Mouse (Mus musculus) adrenal gland, adult 8-10 months (tissue): ENCODE data around the gene Hist1h2ag. TPM values are rescaled to one million over a fixed set of nuclear protein-coding genes. Genes with fewer than 3 reads are reported as not detected.

ENCODE experiments used
- DNase-seq: peaks from one replicate; pipeline ENCODE4 v3.0.0; 2022
- microRNA-seq, 2 experiments: library from miRNA; unstranded; fragments of <30 nt; microRNA quantifications; one replicate each; pipeline ENCODE4 v1.2.0; 2022
- total RNA-seq, 4 experiments: library from RNA; stranded (reverse); gene quantifications; 2 replicates each; pipeline ENCODE4 v1.2.4; 2022

Hist1h2ag gene
- total RNA-seq, 4 experiments from 2014 or later: 8.7 to 18.8 (median 13.1) TPM

GRCm38 (mm10) chr13:22007872-22008271 is 34.9 kb downstream of the Hist1h2ag start:
- no peak for DNase-seq

GRCm38 (mm10) chr13:22007121-22007510 is 35.6 kb downstream of the Hist1h2ag start:
- no peak for DNase-seq

- no peak for DNase-seq
These were observed 36.2 kb downstream of the Hist1h2ag start for GRCm38 (mm10) chr13:22006334-22007120.

GRCm38 (mm10) chr13:22005605-22006333 is 37.0 kb downstream of the Hist1h2ag start:
- no peak for DNase-seq

GRCm38 (mm10) chr13:22001823-22002222 is 40.9 kb downstream of the Hist1h2ag start:
- DNase-seq: no peak

- no peak for DNase-seq
These were observed 41.4 kb downstream of the Hist1h2ag start for GRCm38 (mm10) chr13:22001346-22001745.

- no peak for DNase-seq
These were observed 43.6 kb downstream of the Hist1h2ag start for GRCm38 (mm10) chr13:21999147-21999546.

GRCm38 (mm10) chr13:21998412-21998811 is 44.3 kb downstream of the Hist1h2ag start:
- DNase-seq: no peak

GRCm38 (mm10) chr13:21997821-21998220 is 44.9 kb downstream of the Hist1h2ag start:
- DNase-seq: no peak

GRCm38 (mm10) chr13:21997201-21997820 is 45.4 kb downstream of the Hist1h2ag start:
- no peak for DNase-seq

GRCm38 (mm10) chr13:21996840-21997185 is 45.9 kb downstream of the Hist1h2ag start:
- DNase-seq: no peak

- no peak for DNase-seq
These were observed 46.5 kb downstream of the Hist1h2ag start for GRCm38 (mm10) chr13:21996101-21996839.

GRCm38 (mm10) chr13:21995331-21995914 is 47.3 kb downstream of the Hist1h2ag start:
- DNase-seq: no peak

GRCm38 (mm10) chr13:21994896-21995295 is 47.8 kb downstream of the Hist1h2ag start:
- DNase-seq: no peak

GRCm38 (mm10) chr13:21993957-21994738 is 48.6 kb downstream of the Hist1h2ag start:
- DNase-seq: no peak

GRCm38 (mm10) chr13:21992550-21992949 is 50.2 kb downstream of the Hist1h2ag start:
- DNase-seq: no peak

Small RNAs within 50 kb of the gene (microRNA-seq; reads per million reads assigned to microRNA genes)
- 0 reads per million in 2 experiments for gene Gm26300
- gene Gm44390: 0 reads per million in 2 experiments
- 0 to 0.17 reads per million in 2 experiments for gene Gm44486

Other genes starting within 250 kb of the Hist1h2ag start
- gene Hist1h2bq, start 232.7 kb downstream of the Hist1h2ag start, total RNA-seq: 10 to 100 TPM; 62.2 to 78.1 (median 68.0) TPM
- 10 to 100 TPM in 3 of 4 experiments, 1 to 10 TPM in 1; 6.1 to 36.2 (median 24.9) TPM for gene Hist1h2ao, start 232.5 kb downstream of the Hist1h2ag start, total RNA-seq
- 100 to 1,000 TPM; 110 to 175 (median 150) TPM for gene Hist1h4m, start 231.2 kb downstream of the Hist1h2ag start, total RNA-seq
- gene Hist1h4n, start 210.7 kb downstream of the Hist1h2ag start, total RNA-seq: 100 to 1,000 TPM in 2 of 4 experiments, 10 to 100 TPM in 2; 56.8 to 227 (median 113) TPM
- gene Hist1h2ap, start 209.4 kb downstream of the Hist1h2ag start, total RNA-seq: 10 to 100 TPM; 19.8 to 45.6 (median 32.3) TPM
- gene Hist1h2br, start 209.2 kb downstream of the Hist1h2ag start, total RNA-seq: 10 to 100 TPM; 63.3 to 78.8 (median 69.1) TPM
- 1 to 10 TPM; 1.5 to 6.2 (median 3.6) TPM for gene Zfp184, start 97.8 kb downstream of the Hist1h2ag start, total RNA-seq
- not detected for gene Pom121l2, start 61.8 kb downstream of the Hist1h2ag start, total RNA-seq
- gene Prss16, start 33.2 kb downstream of the Hist1h2ag start, total RNA-seq: under 1 TPM in 2 of 4 experiments, not detected in 2; 0.63 to 0.70 TPM
- gene Hist1h2ah, start 7.4 kb downstream of the Hist1h2ag start, total RNA-seq: 10 to 100 TPM in 2 of 4 experiments, 1 to 10 TPM in 1, not detected in 1; 6.0 to 18.5 (median 12.6) TPM
- 10 to 100 TPM; 22.5 to 31.6 (median 25.4) TPM for gene Hist1h2bk, start 7.1 kb downstream of the Hist1h2ag start, total RNA-seq
- 10 to 100 TPM; 42.6 to 80.0 (median 56.7) TPM for gene Hist1h4i, start 1.6 kb downstream of the Hist1h2ag start, total RNA-seq
- 10 to 100 TPM; 14.2 to 31.0 (median 21.9) TPM for gene Hist1h2bj, start 270 bp upstream of the Hist1h2ag start, total RNA-seq
- gene Vmn1r188, start 41.5 kb upstream of the Hist1h2ag start, total RNA-seq: not detected
- not detected for gene Vmn1r189, start 62.9 kb upstream of the Hist1h2ag start, total RNA-seq
- gene Vmn1r191, start 141.0 kb upstream of the Hist1h2ag start, total RNA-seq: not detected
- not detected for gene Vmn1r192, start 148.2 kb upstream of the Hist1h2ag start, total RNA-seq
- gene Vmn1r193, start 180.2 kb upstream of the Hist1h2ag start, total RNA-seq: not detected
- gene Vmn1r194, start 201.3 kb upstream of the Hist1h2ag start, total RNA-seq: not detected
- gene Vmn1r195, start 227.6 kb upstream of the Hist1h2ag start, total RNA-seq: not detected
- gene Vmn1r196, start 247.0 kb upstream of the Hist1h2ag start, total RNA-seq: not detected